Mouse (Mus musculus) hindbrain, embryonic 15.5 days (tissue): Measurements from ENCODE around the gene Ssb. TPM values are rescaled to one million over a fixed set of nuclear protein-coding genes. Genes with fewer than 3 reads are reported as not detected.
"Not testable (repeated sequence)": the region's sequence is repeated elsewhere in the genome, so short reads cannot be mapped to it uniquely, and the experiment has no call there.

Experiments used
- ATAC-seq: fragments of 200-750 bp; cut with Nextera tagmentation; 2 replicates; pipeline ENCODE4 v1.8.0; 2017; ENCODE audit warnings: low read depth, moderate number of reproducible peaks, moderate TSS enrichment; ENCODE audit not compliant: low FRiP score
- H3K27ac ChIP-seq: fragments of 300-500 bp; sonication (generic); replicated peaks from 2 replicates; pipeline ENCODE4 v1.5.1; 2015; ENCODE audit warnings: mild to moderate bottlenecking, inconsistent platforms
- H3K27me3 ChIP-seq: fragments of 300-500 bp; sonication (generic); 2 replicates; pipeline ENCODE4 v1.6.1; 2015; ENCODE audit warnings: control low read depth, inconsistent platforms
- H3K36me3 ChIP-seq: fragments of 300-500 bp; sonication (generic); 2 replicates; pipeline ENCODE4 v1.6.1; 2015; ENCODE audit warnings: control low read depth, inconsistent platforms
- H3K4me1 ChIP-seq: fragments of 300-500 bp; sonication (generic); replicated peaks from 2 replicates; pipeline ENCODE4 v1.6.1; 2015; ENCODE audit warnings: control low read depth, inconsistent platforms
- H3K4me2 ChIP-seq: fragments of 300-500 bp; sonication (generic); 2 replicates; pipeline ENCODE4 v1.6.1; 2015; ENCODE audit warnings: moderate library complexity, mild to moderate bottlenecking, inconsistent platforms
- H3K4me3 ChIP-seq: fragments of 300-500 bp; sonication (generic); 2 replicates; pipeline ENCODE4 v1.5.1; 2015; ENCODE audit warnings: mild to moderate bottlenecking, inconsistent platforms
- H3K9ac ChIP-seq: fragments of 300-500 bp; sonication (generic); 2 replicates; pipeline ENCODE4 v1.6.1; 2015; ENCODE audit warnings: inconsistent platforms
- H3K9me3 ChIP-seq: fragments of 300-500 bp; sonication (generic); 2 replicates; pipeline ENCODE4 v1.6.1; 2016; ENCODE audit warnings: control low read depth, inconsistent platforms
- WGBS: fragments of 180-500 bp; shearing (Covaris S2); methylation state at CpG from one replicate; pipeline ENCODE4 v1.1.7; 2015; 5-methylcytosine and 5-hydroxymethylcytosine counted together
- polyA plus RNA-seq: library from polyadenylated mRNA; unstranded; fragments of >200 nt; fragmentation: Nextera tagmentation; extraction: Ambion mirVana; gene quantifications from 2 replicates; pipeline ENCODE4 v1.2.1, GENCODE M21; 2015

The Ssb gene
- polyA plus RNA-seq, 1 experiment from 2014 or later: 244 TPM

GRCm38 (mm10) chr2:69903541-69903940 is 42.2 kb downstream of the Ssb start:
- Histone ChIP-seq H3K36me3 (no peaks in the 10 kb centered on the region), H3K4me2 (no peak overlapping the region), H3K9ac (no peak overlapping the region), H3K4me3 (no peak overlapping the region), H3K9me3 (no peaks in the 10 kb centered on the region), H3K4me1 (peaks cover 15% of the 10 kb centered on the region), H3K27ac (no peak overlapping the region), H3K27me3 (no peaks in the 10 kb centered on the region)
- no peak for ATAC-seq
- WGBS: 96% methylated on average over 3 of the region's 3 CpGs

DNA sequence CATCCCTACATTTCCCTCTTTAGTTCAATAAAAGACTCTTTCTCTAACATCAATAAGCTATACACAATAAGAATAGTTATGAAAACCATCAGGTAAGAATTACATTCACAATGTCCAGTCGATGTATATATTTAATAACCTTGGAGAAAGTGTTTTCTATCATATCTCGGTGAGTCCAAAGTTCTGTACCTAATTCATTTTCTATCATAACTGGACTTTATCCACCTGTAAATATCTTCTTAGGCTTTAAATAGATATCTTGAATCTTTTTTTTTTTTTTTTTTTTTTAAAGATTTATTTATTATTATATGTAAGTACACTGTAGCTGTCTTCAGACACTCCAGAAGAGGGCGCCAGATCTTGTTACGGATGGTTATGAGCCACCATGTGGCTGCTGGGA is 46.0 kb downstream of the Ssb start:
- H3K9ac ChIP-seq, H3K27ac ChIP-seq, H3K27me3 ChIP-seq, H3K4me1 ChIP-seq, H3K9me3 ChIP-seq, H3K36me3 ChIP-seq, H3K4me2 ChIP-seq, H3K4me3 ChIP-seq, ATAC-seq: not testable (repeated sequence)
- WGBS: 85% methylated on average over 4 of the region's 4 CpGs

- Histone ChIP-seq H3K4me1 (no peaks in the 10 kb centered on the region), H3K4me3 (no peak overlapping the region), H3K4me2 (no peak overlapping the region), H3K27me3 (no peaks in the 10 kb centered on the region), H3K9me3 (no peaks in the 10 kb centered on the region), H3K36me3 (peaks cover 13% of the 10 kb centered on the region), H3K9ac (no peak overlapping the region), H3K27ac (no peak overlapping the region)
- WGBS: 42% methylated on average over 2 of the region's 2 CpGs
- no peak for ATAC-seq
Measured at GRCm38 (mm10) chr2:69912801-69913200, 51.4 kb downstream of the Ssb start.

DNA sequence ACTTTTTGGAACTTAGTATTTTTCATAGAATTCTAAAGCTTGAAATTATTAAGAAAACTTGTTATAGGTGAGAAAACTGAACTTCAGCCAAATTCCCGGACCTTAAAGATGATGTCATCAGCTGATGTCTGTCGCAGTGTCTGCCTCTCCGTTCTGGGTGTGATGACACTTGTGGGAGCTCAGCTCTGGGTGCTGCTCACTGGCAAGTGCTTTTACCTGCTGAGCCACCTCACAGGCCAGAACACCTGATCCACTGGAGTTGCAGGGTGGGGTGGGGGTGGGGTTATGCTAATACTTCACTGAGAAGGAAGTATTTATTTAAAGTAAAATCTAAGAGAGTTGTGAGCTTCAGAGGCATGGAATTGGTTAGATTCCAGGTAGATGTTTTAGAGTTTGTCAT is 55.9 kb downstream of the Ssb start:
- no peak overlapping the region for H3K4me3 ChIP-seq
- no peaks in the 10 kb centered on the region for H3K9me3 ChIP-seq
- no peak overlapping the region for H3K27ac ChIP-seq
- H3K4me1 ChIP-seq: no peaks in the 10 kb centered on the region
- H3K36me3 ChIP-seq: peaks cover 31% of the 10 kb centered on the region
- WGBS: 93% methylated on average over 3 of the region's 3 CpGs
- no peak overlapping the region for H3K4me2 ChIP-seq
- H3K9ac ChIP-seq: no peak overlapping the region
- no peak for ATAC-seq
- H3K27me3 ChIP-seq: no peaks in the 10 kb centered on the region

Other genes starting within 250 kb of the Ssb start
- gene Bbs5, start 214.4 kb upstream of the Ssb start, polyA plus RNA-seq: 22.5 and 27.7 TPM in 2 replicates
- 0.31 and 0.35 TPM in 2 replicates for gene Klhl41, start 191.4 kb upstream of the Ssb start, polyA plus RNA-seq
- 15.1 and 16.9 TPM in 2 replicates for gene Fastkd1, start 148.0 kb upstream of the Ssb start, polyA plus RNA-seq
- 120 and 123 TPM in 2 replicates for gene Ppig, start 139.0 kb upstream of the Ssb start, polyA plus RNA-seq
- 3.3 and 3.4 TPM in 2 replicates for gene Ccdc173, start 72.0 kb upstream of the Ssb start, polyA plus RNA-seq
- 33.4 and 34.1 TPM in 2 replicates for gene Phospho2, start 71.9 kb upstream of the Ssb start, polyA plus RNA-seq
- gene Klhl23, start 39.6 kb upstream of the Ssb start, polyA plus RNA-seq: 93.0 and 94.6 TPM in 2 replicates
- 31.8 and 32.6 TPM in 2 replicates for gene Mettl5, start 24.1 kb downstream of the Ssb start, polyA plus RNA-seq
- 15.3 and 16.0 TPM in 2 replicates for gene Ubr3, start 35.7 kb downstream of the Ssb start, polyA plus RNA-seq
- gene Myo3b, start 177.6 kb downstream of the Ssb start, polyA plus RNA-seq: 0.10 and 0.26 TPM in 2 replicates